Mouse (Mus musculus): ENCODE data around the gene Aig1. TPM values are rescaled to one million over a fixed set of nuclear protein-coding genes. Genes with fewer than 3 reads are reported as not detected.

Gene Aig1
- polyA plus RNA-seq, 1 experiment, result 8.5 TPM

GRCm38 (mm10) chr10:13788057-13788456 is 80.7 kb downstream of the Aig1 start:
- H3K4me1 ChIP-seq (ENCODE audit: control insufficient read depth, insufficient read depth, low read length), result no peaks in the 10 kb centered on the region
- no peak overlapping the region for H3K27ac ChIP-seq (ENCODE audit: control insufficient read depth, insufficient read depth, low read depth, low read length, poor library complexity)
- no peak overlapping the region for H3K4me3 ChIP-seq (replicated peaks; ENCODE audit: control insufficient read depth, low read depth, low read length)
- TF ChIP-seq CTCF (IDR thresholded peaks at IDR 0.05; ENCODE audit: control insufficient read depth, insufficient read depth, low read length), result no peak
- no peak for TF ChIP-seq POLR2A (IDR thresholded peaks at IDR 0.05; ENCODE audit: borderline replicate concordance, control insufficient read depth, low read depth, low read length)
- 87% methylated on average over 9 of the region's 9 CpGs for WGBS

DNA sequence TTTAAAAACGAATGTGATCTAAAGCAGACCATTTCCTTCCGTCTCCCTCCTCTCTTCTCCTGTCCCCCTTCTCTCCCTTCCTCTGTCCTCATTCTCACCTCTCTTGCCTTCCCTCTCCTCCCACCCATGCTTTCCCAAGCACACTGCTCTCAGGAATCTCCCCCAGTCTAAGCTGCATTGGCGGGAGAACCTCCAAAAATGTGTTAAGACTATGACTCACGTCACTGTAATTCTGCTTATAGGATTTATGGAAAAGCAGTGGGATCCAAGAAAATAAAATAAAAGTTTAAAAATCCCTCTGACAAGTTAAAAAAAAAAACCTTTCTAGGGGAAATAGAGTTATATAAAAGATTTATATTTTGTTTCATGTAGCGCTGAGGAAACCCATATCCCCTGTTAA is 86.0 kb downstream of the Aig1 start:
- H3K4me1 ChIP-seq (ENCODE audit: control insufficient read depth, insufficient read depth, low read length), result no peaks in the 10 kb centered on the region
- H3K4me3 ChIP-seq (replicated peaks; ENCODE audit: control insufficient read depth, low read depth, low read length), result no peak overlapping the region
- 89% methylated on average over 5 of the region's 5 CpGs for WGBS
- TF ChIP-seq POLR2A (IDR thresholded peaks at IDR 0.05; ENCODE audit: borderline replicate concordance, control insufficient read depth, low read depth, low read length), result no peak
- no peak for TF ChIP-seq CTCF (IDR thresholded peaks at IDR 0.05; ENCODE audit: control insufficient read depth, insufficient read depth, low read length)
- H3K27ac ChIP-seq (ENCODE audit: control insufficient read depth, insufficient read depth, low read depth, low read length, poor library complexity), result no peak overlapping the region

GRCm38 (mm10) chr10:13782235-13782757 is 86.5 kb downstream of the Aig1 start:
- TF ChIP-seq CTCF (IDR thresholded peaks at IDR 0.05; ENCODE audit: control insufficient read depth, insufficient read depth, low read length), result no peak
- TF ChIP-seq POLR2A (IDR thresholded peaks at IDR 0.05; ENCODE audit: borderline replicate concordance, control insufficient read depth, low read depth, low read length), result no peak
- WGBS, result 87% methylated on average over 10 of the region's 10 CpGs
- H3K4me3 ChIP-seq (replicated peaks; ENCODE audit: control insufficient read depth, low read depth, low read length), result no peak overlapping the region
- no peaks in the 10 kb centered on the region for H3K4me1 ChIP-seq (ENCODE audit: control insufficient read depth, insufficient read depth, low read length)
- no peak overlapping the region for H3K27ac ChIP-seq (ENCODE audit: control insufficient read depth, insufficient read depth, low read depth, low read length, poor library complexity)

DNA sequence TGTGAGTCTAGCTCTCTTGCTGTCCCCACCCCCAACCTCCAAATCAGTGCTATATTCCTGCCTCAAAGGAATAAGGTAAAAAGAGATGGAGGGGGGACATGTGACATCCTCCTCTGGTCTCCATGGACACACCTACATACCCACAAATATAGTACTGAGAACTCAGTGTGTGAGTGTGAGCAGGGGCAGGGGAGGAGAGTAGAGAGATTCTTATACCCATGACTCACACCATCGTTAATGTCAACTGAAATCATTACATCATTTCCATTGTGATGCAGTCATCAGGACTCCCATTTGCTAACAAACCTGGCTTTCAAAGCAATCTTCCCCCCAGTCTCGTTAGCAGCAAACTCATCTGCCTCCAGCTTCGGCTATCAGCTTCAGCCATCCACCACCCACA is 92.8 kb downstream of the Aig1 start:
- TF ChIP-seq CTCF (IDR thresholded peaks at IDR 0.05; ENCODE audit: control insufficient read depth, insufficient read depth, low read length) (no peak), POLR2A (IDR thresholded peaks at IDR 0.05; ENCODE audit: borderline replicate concordance, control insufficient read depth, low read depth, low read length) (no peak)
- Histone ChIP-seq H3K4me3 (replicated peaks; ENCODE audit: control insufficient read depth, low read depth, low read length) (no peak overlapping the region), H3K4me1 (ENCODE audit: control insufficient read depth, insufficient read depth, low read length) (no peaks in the 10 kb centered on the region), H3K27ac (ENCODE audit: control insufficient read depth, insufficient read depth, low read depth, low read length, poor library complexity) (no peak overlapping the region)
- 76% methylated on average over 3 of the region's 3 CpGs for WGBS

GRCm38 (mm10) chr10:13775411-13775810 is 93.4 kb downstream of the Aig1 start:
- H3K27ac ChIP-seq (ENCODE audit: control insufficient read depth, insufficient read depth, low read depth, low read length, poor library complexity), result no peak overlapping the region
- TF ChIP-seq CTCF (IDR thresholded peaks at IDR 0.05; ENCODE audit: control insufficient read depth, insufficient read depth, low read length), result no peak
- no peak for TF ChIP-seq POLR2A (IDR thresholded peaks at IDR 0.05; ENCODE audit: borderline replicate concordance, control insufficient read depth, low read depth, low read length)
- H3K4me3 ChIP-seq (replicated peaks; ENCODE audit: control insufficient read depth, low read depth, low read length), result no peak overlapping the region
- 96% methylated on average over 2 of the region's 2 CpGs for WGBS
- H3K4me1 ChIP-seq (ENCODE audit: control insufficient read depth, insufficient read depth, low read length), result no peaks in the 10 kb centered on the region

GRCm38 (mm10) chr10:13774910-13775309 is 93.9 kb downstream of the Aig1 start:
- TF ChIP-seq POLR2A (IDR thresholded peaks at IDR 0.05; ENCODE audit: borderline replicate concordance, control insufficient read depth, low read depth, low read length) (no peak), CTCF (IDR thresholded peaks at IDR 0.05; ENCODE audit: control insufficient read depth, insufficient read depth, low read length) (no peak)
- Histone ChIP-seq H3K27ac (ENCODE audit: control insufficient read depth, insufficient read depth, low read depth, low read length, poor library complexity) (no peak overlapping the region), H3K4me1 (ENCODE audit: control insufficient read depth, insufficient read depth, low read length) (no peaks in the 10 kb centered on the region), H3K4me3 (replicated peaks; ENCODE audit: control insufficient read depth, low read depth, low read length) (no peak overlapping the region)
- 85% methylated on average over 3 of the region's 3 CpGs for WGBS

DNA sequence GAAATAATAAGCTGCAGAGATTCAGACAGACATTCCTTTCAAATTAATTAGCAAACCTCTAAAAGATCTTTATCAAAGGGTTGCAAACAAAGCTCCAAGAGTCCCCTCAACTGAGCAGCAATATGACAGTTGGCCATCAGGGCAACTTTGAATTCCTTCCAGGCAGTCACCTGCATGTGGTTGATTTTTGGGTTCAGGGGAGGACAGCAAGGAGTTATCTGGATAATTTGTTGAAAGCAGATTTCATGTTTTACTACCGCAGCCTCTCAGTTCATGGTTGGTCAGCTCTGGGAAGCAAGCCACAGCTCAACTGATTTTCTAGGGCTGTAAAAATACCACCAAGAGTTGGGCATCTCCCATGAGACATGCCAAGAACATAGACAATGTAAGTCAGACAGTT is 98.1 kb downstream of the Aig1 start:
- WGBS, result 77% methylated on average over 1 of the region's 1 CpGs
- TF ChIP-seq POLR2A (IDR thresholded peaks at IDR 0.05; ENCODE audit: borderline replicate concordance, control insufficient read depth, low read depth, low read length) (no peak), CTCF (IDR thresholded peaks at IDR 0.05; ENCODE audit: control insufficient read depth, insufficient read depth, low read length) (no peak)
- no peak overlapping the region for H3K4me3 ChIP-seq (replicated peaks; ENCODE audit: control insufficient read depth, low read depth, low read length)
- H3K4me1 ChIP-seq (ENCODE audit: control insufficient read depth, insufficient read depth, low read length), result no peaks in the 10 kb centered on the region; the same call in 1 of the 2 replicates
- H3K27ac ChIP-seq (ENCODE audit: control insufficient read depth, insufficient read depth, low read depth, low read length, poor library complexity), result no peak overlapping the region

DNA sequence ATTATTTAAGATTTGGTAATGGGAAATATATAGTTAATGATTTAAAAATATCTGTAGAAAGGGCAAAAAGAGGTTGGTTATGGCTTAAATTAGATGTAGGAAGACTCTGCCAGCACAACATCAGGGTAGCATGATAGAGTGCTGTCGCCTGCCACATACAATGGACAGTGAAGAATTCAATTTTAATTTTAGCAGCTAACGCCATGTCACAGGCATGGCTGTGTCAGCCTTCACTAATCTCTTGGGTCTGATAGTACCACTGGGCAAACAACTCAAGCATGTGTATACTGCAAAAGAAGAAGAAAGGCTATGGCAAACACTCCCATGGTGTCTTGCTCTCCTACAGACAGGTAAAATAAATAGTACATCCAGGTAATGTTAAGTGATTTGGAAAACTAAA is 99.0 kb downstream of the Aig1 start:
- no peak for TF ChIP-seq POLR2A (IDR thresholded peaks at IDR 0.05; ENCODE audit: borderline replicate concordance, control insufficient read depth, low read depth, low read length)
- no peak for TF ChIP-seq CTCF (IDR thresholded peaks at IDR 0.05; ENCODE audit: control insufficient read depth, insufficient read depth, low read length)
- no peak overlapping the region for H3K27ac ChIP-seq (ENCODE audit: control insufficient read depth, insufficient read depth, low read depth, low read length, poor library complexity)
- H3K4me3 ChIP-seq (replicated peaks; ENCODE audit: control insufficient read depth, low read depth, low read length), result no peak overlapping the region
- no peaks in the 10 kb centered on the region; the same call in 1 of the 2 replicates for H3K4me1 ChIP-seq (ENCODE audit: control insufficient read depth, insufficient read depth, low read length)
- 83% methylated on average over 2 of the region's 2 CpGs for WGBS

DNA sequence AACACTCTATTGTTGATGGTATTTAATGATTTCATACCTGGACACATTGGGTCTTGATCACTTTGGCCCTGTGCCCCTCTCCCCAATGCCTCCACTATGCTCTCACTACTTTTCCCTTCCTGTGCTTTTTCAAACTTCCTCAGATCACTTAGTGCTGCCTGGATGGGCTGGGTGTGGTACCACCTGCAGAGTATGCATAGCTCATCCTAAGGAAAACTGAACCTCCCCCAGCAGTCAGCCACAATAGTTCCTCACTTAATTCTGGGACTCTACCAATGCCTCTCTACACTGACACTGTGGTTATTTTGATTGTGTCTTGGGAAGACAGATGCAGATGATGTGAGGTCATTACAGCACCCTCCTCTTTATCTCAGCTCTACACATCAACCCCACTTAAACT is 99.9 kb downstream of the Aig1 start:
- Histone ChIP-seq H3K4me1 (ENCODE audit: control insufficient read depth, insufficient read depth, low read length) (no peaks in the 10 kb centered on the region; the same call in 1 of the 2 replicates), H3K4me3 (replicated peaks; ENCODE audit: control insufficient read depth, low read depth, low read length) (no peak overlapping the region), H3K27ac (ENCODE audit: control insufficient read depth, insufficient read depth, low read depth, low read length, poor library complexity) (no peak overlapping the region)
- no peak for TF ChIP-seq CTCF (IDR thresholded peaks at IDR 0.05; ENCODE audit: control insufficient read depth, insufficient read depth, low read length)
- no peak for TF ChIP-seq POLR2A (IDR thresholded peaks at IDR 0.05; ENCODE audit: borderline replicate concordance, control insufficient read depth, low read depth, low read length)
